Mouse (Mus musculus) frontal cortex, postnatal 10 days (tissue): ENCODE data around the gene Zbtb8b.
"Not testable (repeated sequence)": the region's sequence is repeated elsewhere in the genome, so short reads cannot be mapped to it uniquely, and the experiment has no call there.

Experiments used
- DNase-seq, 2 experiments: peaks; one replicate each; pipeline ENCODE4 v3.0.0; 2022; ENCODE audit warnings: low spot score in 2 of 2, mixed read lengths in 1 of 2

Zbtb8b gene

DNA sequence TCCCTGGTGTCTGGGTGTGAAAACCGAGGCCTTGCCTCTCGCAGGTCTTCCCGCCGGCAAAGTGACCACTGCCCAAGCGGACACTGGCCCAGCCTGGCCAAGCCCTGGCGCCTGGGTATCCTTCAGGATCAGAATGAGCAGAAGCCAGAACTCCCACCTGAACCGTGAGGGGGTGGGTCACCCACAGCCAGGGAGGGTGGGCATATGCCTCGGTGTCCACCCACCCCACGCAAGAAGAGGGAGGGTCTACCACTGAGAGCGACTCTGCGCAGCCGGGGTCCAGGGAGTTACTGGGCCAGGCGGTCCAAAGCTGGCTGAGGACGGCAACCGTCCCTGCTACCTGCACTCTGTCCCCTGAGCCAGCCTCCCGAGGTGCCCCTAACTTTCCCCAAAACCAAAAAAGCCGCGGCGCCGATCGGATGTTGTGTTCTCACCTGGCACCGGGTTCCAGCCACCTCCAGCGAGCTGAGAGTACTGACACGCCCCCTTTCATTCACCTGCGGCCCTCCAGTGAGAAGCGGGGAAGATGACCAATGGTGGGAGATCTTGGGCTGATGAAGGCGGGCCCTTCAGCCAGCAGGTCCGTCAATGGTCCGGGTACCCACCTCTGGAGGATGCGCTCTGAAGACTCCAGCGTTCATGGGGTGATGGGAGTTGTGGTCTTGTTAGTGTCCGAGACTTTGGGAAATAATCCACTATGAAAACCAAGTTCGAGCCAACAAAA lies at the start of gene Zbtb8b:
Gene Zbtb8b (minus strand): TSS at position 514 of the 724 bp plus-strand sequence.
- peak; percentile 74 to 77 for DNase-seq

DNA sequence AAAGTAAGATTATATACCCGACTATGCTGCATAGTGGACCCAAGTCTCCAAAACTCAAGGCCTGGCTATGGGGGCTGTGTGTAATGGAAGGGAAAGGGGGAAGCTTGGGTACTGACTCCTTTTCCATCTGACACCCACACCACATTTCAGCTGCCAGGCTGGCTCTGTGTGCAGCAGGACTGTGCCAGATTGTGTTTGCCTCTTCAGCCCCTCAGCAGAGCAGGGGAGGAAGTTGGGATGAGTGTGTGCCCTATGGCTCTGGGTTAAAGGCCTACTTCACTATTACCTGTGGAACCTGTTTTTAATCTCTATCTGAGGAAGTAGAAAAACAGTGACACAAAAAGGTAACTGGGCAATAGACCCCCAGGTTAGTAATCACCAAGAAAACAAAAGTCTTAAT lies 40.4 kb upstream of the Zbtb8b start:
- DNase-seq: no peak

DNA sequence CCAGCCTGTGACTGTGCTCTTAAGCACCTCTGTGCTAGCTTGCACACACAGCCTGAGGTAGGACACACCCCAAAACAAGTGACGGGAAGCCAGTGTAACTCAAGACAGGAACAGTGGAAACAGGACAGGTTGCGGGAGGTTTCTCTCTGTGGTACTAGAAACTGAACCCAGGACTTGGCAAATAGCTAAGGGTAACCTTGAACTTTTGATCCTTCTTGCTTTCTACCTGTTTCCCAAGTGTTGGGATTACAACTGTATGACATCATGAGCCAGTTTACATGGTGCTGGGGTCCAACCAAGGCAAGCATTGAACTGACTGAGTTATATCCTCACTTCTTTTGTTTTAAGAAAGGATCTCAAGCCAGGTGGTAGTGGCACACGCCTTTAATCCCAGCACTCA lies 39.2 kb upstream of the Zbtb8b start:
- DNase-seq: no peak

DNA sequence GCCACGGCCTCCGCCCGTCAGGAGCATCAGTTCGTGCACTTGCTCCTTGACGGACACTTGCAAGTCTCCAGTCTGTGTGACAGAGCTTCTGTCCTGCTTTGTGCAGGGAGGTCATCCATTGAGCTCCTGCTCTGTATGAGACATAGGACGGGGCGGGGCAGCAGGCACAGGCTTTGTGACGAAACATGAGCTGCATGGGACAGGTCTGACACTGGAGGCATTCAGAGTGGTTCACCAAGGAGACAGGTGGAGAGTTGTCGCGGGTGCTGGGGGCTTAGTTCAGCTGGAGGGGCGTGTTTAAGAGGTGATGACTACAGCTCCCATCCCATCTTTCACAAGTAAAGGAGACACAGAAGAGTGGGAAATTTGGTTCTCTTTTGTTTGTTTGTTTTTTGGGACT lies 35.4 kb upstream of the Zbtb8b start:
- no peak for DNase-seq

DNA sequence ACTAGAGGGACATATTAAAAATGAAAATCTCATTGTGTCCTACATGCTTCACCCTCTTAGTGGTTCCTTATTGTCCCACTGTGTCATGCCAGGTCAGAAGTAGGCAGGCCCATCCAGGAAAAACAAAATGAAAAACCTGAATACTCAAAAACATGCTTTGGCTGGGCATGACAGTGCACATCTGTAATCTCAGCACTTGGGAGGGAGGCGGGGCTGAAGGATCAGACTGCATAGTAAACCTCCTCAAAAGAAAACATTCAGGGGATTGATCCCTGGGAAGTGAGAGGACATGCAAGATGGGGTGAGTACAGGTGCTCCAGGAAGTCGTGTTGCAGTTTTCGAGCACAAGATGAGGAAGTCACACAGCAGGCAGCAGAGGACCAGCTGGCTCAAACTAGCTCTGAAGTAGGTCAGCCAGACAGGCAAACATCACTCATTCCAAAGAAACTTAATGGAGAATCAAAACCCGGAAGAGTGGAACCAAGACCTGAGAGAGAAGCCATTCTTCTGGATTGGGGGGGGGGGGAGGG lies 23.7 kb upstream of the Zbtb8b start:
- no peak for DNase-seq

DNA sequence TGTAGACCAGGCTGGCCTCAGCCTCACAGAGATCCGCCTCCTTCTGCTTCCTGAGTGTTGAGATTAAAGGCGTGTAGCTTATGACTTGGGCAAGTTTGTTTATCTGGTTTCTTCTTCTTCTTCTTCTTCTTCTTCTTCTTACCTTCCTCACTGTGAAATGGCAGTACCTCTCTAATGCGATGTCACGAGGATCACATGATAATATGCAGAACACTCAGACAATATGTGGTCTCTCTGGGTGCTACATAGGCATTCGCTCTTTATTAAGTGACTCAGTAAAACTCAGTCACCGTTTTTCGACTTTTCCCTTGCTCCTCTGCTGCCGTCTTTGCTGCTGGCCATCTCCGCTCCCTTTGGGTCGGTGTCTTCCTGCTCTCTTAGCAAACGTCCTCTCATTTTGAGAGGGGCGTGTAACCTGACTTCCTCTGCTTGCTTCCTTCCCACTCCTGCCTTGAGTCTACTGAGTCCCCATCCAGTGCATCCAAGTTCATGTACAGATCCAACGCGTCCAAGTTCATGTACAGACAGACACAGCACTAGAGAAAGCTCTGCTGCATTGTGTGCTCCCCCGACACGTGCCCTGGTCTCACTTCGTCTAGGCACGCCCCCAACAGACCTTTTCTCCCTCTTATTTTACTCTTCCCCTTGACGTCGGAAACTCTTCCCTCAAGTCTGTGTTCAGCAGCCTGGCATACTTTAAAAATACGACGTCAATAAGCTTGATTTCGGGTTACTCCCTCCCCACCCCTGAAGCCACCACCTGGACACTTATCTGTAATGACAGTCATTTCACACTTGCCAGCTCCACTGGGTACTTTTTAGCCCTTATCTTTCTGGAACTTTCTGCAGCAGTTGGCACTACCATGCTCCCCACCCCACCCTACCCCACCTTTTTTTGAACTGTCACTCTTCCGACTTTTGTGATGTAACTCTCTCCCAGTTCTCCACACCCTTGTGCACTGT lies 22.7 kb upstream of the Zbtb8b start:
- DNase-seq: no peak

DNA sequence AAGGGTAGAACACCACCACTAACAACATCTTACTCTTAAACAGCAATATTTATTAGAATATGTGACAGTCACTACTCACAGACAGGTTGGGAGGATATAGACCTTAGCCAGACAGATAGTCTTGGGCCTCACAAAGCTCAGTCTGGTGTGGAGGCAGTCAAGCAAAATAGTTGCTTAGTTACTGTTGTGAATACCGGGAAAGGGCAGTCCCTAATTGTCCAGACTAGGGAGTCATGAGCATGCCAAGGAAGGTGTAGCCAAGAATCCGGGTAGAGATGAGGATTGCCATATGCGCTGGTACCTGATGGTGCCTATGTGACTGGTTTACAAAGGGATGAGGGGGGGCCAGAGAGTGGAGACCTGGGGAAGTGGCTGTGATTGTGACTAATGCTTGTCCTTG lies 21.5 kb upstream of the Zbtb8b start:
- DNase-seq: no peak

DNA sequence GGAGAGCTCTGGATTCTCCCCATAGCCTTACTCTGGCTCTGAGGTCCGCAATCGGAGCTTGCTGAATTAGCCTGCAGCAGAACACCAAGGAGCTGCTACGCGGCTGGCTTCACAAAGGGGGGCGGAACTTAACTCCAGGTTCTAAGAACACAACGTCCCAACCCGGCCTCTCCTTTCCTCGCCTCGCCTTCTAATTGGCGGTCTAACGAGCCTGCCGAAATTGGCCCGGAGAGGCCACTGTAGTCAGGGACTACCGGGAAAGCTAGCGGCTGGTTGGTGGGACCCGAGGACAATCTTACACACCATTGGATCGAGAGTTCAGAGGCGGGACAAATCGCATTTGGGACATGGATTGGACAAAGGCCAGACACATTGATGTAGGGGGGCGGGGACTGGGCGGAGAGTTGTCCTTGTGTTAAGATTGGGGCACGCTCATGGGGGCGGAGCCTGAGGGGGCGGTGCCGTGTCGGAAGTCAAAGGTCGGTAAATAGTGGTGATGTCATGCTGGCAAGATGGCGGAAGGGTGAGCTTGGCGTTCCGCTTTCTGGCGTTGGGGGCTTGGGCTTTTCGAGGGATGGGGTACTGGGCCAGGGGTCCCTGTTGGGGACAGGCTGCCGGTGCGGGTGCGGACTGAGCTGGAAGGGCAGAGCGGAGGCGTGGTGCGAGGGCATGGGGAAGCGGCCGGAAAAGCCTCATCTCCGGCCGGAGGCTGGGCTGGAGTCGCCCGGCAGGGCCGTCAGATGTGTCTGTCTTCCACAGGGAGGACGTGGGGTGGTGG lies 20.7 kb upstream of the Zbtb8b start, which contains the start of gene Bsdc1:
Gene Bsdc1 (plus strand): TSS at position 399 of the 778 bp plus-strand sequence.
- peak; percentile 100 for DNase-seq

DNA sequence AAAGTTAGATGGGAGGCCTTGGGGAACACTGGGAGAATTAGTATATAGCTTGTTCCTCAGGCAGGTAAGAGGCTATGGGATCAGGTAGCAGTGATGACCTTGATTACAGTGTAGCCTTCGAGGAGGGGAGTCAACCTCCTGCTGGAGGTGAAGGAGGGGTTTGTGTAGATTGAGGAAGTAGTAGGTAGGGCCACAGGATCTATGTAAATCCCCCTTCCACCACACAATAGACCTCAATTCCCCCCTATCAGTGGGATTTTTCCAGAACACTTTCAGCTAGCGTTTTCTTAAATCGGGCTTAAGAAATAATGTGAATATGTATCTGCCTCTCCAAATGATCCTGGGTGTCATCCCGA lies 20.2 kb upstream of the Zbtb8b start:
- no peak for DNase-seq

DNA sequence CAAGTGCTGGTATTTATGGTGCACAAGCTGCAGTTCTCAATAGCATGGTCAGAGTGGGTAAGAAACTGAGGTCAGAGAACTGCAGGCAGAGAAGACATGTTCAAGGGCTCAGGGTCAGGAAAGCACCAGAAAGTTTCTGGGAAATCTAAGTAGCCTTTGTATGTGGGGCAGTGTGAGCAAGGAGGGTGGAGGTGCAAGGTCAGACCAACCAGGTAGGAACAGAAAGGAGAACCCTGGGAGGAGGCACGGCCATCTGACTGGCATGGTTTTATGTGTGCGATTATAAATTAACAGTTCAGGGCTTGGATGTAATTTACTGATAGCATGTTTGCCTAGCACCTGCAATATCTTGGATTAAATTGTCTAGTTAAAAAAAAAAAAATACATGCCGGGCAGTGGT lies 19.1 kb upstream of the Zbtb8b start:
- DNase-seq: no peak

DNA sequence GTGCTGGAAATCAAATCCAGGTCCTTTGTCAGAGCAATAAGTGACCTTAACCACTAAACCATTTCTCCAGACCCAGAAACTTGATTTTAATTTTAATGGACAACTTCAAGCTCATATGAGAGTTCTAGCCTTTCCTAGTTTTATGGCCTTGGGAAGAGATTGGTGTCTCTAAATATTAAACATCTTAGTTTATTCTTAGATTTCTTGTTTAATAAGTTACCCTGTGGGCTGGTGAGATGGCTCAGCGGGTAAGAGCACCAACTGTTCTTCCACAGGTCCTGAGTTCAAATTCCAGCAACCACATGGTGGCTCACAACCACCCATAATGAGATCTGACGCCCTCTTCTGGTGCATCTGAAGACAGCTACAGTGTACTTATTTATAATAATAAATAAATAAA lies 16.7 kb upstream of the Zbtb8b start:
- not testable (repeated sequence) for DNase-seq

DNA sequence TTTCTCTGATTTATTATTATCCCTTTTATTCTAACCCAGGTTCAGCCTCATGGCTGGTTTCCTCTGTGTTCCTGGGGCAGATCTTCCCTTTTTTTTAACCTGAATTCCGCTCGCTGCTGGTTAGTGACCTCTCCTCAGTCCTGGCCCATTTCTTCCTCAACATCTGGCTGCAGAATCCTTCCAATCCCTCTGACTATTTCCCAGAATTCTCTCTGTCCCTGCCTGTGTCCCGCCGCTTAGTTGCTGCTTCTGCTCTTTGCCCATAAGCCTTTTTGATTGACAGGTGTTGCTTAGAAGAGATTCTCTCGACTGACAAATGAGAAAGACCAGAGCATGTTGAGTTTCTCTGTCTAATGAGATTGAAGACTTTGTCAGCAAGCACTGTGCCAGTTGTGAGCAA lies 15.5 kb upstream of the Zbtb8b start:
- no peak for DNase-seq

DNA sequence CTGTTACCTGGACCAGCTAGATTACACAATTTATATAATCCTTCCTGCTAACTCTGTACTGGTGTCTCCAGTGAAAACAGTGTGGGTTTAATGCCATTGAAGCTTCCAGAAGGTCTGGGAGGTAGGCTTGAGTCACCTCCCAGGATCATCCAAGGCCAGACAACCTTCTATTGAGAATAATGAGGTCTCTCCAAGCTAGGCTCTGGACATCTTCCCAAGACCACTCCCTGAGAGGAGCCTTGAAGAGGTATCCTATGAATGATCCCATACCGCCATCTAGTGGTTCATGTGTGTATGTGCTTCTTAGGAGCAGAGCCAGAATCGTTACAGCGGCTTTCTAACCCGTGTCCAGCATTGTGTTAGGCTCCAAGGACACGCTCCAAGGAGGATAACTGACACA lies 14.6 kb upstream of the Zbtb8b start:
- peak; percentile 40 to 55 for DNase-seq

DNA sequence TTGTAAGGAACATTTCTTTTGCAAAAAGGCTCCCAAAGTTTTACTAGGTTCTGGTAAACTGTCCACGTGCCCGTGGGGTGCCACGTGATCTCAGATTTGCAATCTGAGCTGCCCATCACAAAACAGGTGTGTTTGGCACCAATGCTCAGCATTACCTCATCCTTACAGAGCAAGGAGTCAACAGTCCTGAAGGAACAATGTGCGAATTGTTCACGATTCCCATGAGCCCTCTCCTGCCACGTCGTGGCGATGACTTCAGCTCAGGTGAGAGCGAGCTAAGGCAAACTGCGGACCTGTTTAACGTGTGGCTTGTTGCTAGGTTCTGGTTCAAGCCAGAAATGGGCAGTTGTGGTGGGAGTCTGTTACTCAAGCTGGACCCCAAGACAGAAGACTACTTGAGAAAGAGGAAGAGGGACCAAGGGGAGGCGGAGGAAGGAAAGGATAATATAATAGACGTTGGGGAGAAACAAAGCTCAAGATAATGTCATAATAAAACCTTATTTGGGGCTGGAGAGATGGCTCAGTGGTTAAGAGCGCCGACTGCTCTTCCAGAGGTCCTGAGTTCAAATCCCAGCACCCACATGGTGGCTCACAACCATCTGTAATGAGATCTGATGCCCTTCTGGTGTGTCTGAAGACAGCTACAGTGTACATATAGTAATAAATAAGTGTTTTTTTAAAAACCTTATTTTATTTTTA lies 11.0 kb upstream of the Zbtb8b start:
- no peak for DNase-seq

DNA sequence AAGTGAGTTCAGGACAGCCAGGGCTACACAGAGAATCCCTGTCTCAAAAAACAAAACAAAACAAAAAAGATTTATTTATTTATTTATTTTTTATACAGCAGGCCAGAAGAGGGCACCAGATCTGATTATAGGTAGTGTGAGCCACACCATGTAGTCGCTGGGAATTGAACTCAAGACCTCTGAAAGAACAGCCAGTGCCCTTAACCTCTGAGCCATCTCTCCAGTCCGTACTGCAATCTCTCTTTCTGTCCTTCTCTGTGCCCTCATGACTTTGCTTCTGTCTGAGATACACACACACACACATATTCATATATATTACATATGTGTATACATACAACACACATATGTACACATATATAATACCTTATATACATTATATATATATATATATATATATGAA lies 10.2 kb upstream of the Zbtb8b start:
- no peak for DNase-seq

DNA sequence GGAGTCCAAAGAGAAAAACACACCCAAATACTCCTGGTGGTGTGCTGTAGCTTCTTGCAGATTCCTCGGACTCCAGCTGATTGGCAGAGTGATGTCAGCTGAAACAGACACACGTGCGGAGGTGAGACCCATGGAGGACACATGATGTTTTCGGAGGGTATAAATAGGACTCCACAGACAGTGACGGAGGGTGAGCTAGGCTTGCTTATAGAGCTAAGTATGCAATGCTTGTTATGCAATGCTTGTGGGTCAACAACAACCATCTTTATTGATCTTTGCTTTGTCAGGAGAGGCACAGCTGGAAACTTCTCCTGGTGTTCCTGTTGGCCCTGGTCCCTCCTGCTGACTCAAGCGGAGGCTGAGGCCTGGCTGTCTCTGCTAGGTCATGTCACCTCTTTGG lies 8.1 kb upstream of the Zbtb8b start:
- no peak for DNase-seq

DNA sequence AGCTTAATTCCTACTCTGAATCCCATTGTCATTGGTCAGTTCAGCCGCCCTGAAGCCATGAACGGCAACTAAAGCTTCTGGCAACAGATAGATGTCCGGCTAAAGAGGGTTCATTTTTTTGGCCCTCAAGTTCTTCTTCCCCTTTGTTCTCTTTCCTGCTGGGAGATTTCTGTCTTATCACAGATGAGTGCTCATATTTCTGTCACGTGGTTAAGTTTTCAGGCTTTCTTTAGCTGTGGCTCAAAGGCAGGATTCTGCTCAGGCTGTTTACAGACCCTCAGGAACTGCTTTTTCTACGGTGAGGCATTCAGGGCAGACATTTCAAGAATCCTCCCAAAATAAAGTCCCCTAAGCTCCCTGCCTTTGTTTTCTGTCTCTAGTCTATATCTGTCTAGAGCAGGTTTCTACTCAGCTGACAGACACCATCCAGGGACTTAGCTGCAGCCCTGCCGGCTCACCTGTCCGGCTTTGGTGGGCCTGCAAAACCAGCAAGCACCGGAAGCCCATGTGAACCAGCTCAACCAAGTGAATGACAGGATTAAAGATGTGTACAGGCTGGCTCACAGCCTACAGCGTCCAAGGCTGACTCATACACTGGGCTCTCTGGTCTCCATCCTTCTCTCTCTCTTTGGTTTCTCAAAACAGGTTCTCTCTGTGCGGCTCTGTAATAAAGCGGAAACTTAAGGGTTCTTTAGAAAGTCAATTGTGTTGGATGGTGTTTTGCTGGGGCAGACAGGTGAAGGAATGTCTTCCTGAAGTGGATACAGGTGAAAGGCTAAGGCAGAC lies 7.3 kb upstream of the Zbtb8b start:
- DNase-seq: no peak

DNA sequence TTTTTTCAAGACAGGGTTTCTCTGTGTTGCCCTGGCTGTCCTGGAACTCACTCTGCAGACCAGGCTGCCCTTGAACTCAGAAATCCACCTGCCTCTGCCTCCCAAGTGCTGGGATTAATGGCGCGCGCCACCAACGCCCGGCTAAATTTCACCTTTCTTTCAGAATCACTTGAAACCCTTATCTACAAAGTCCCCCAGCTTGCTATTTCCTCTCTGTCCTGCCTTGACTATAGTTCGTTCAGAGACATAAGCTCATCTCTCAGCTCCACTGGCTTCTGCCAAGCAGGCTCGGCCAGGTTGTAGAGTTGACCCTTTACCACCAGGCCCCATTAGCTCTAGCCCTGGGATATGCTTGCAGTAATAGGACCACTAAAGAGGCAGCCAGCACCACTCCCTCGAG lies 6.7 kb upstream of the Zbtb8b start:
- no peak for DNase-seq

DNA sequence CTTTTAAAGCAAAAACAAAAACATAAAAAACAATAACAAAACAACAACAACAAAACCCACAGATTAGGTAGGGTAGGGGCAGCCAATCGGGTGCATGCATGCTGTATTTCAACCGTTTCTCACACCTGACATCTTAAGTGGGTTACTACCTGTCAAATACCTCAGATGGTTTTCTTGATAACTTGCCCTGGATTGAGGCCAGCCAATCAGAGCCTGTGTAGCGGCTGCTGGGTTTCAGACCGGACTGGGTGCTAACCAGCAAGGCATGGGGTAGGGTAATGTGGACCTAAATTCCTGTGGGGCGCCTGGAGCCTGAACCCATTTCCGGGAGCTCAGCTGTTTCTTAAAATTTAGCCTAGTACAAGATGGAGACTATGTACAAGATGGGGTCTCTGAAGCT lies 492 bp upstream of the Zbtb8b start:
- DNase-seq: no peak

DNA sequence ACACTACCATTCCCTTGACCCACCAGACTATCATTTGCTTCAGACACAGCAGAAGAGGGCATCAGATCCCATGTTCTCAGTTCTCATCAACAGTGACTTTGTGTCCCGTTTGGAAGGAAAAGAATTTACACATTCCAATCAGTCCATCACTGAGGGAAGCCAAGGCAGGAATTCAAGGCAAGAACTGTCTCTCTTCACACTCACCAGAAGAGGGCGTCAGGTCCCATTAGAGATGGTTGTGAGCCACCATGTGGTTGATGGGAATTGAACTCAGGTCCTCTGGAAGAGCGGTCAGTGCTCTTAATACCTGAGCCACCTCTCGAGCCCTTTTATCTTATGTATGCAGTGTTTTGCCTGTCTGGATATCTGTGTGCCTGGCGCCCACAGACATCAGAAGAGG lies 22.3 kb downstream of the Zbtb8b start:
- no peak for DNase-seq

DNA sequence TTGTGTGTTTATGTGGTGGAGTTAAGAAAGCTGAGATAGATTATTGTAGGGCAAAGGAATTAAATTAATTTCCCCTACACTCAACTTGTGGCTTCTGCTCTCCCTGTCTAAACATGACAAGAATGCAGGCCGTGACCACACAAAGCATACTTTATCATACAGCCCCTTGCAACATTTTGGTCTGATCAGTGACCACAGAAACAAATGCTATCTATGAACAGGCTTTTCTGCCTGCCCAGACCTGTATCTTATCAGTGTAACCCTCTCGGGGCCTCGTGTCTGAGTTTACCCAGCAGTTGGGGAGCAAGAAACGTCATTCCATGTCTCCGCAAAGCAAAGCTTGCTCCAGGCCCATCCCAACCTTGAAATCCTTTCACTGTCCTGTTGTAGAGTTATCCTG lies 24.2 kb downstream of the Zbtb8b start:
- no peak for DNase-seq
